Mouse (Mus musculus) kidney, embryonic 15.5 days (tissue): Measurements from ENCODE around the gene Rbfox2. TPM values are rescaled to one million over a fixed set of nuclear protein-coding genes. Genes with fewer than 3 reads are reported as not detected.
A peak's percentile ranks its signal among the peaks of the same experiment; 100 is the strongest.

Experiments used
- ATAC-seq: fragments of 200-750 bp; cut with Nextera tagmentation; replicated peaks from 2 replicates; pipeline ENCODE4 v1.8.0; 2017; ENCODE audit warnings: moderate TSS enrichment; ENCODE audit not compliant: low FRiP score
- H3K27ac ChIP-seq: fragments of 300-500 bp; sonication (generic); 2 replicates; pipeline ENCODE4 v1.5.1; 2015; ENCODE audit warnings: mild to moderate bottlenecking, inconsistent platforms
- H3K27me3 ChIP-seq: fragments of 300-500 bp; sonication (generic); 2 replicates; pipeline ENCODE4 v1.6.1; 2015; ENCODE audit warnings: inconsistent platforms
- H3K36me3 ChIP-seq: fragments of 300-500 bp; sonication (generic); 2 replicates; pipeline ENCODE4 v1.6.1; 2015; ENCODE audit warnings: inconsistent platforms
- H3K4me1 ChIP-seq: fragments of 300-500 bp; sonication (generic); 2 replicates; pipeline ENCODE4 v1.6.1; 2015; ENCODE audit warnings: inconsistent platforms
- H3K4me2 ChIP-seq: fragments of 300-500 bp; sonication (generic); 2 replicates; pipeline ENCODE4 v1.6.1; 2015; ENCODE audit warnings: moderate library complexity, mild to moderate bottlenecking, inconsistent platforms
- H3K4me3 ChIP-seq: fragments of 300-500 bp; sonication (generic); replicated peaks from 2 replicates; pipeline ENCODE4 v1.5.1; 2015; ENCODE audit warnings: mild to moderate bottlenecking, inconsistent platforms
- H3K9ac ChIP-seq: fragments of 300-500 bp; sonication (generic); 2 replicates; pipeline ENCODE4 v1.6.1; 2015; ENCODE audit warnings: mild to moderate bottlenecking, inconsistent platforms
- H3K9me3 ChIP-seq: fragments of 300-500 bp; sonication (generic); replicated peaks from 2 replicates; pipeline ENCODE4 v1.6.1; 2016; ENCODE audit warnings: inconsistent platforms
- WGBS: fragments of 180-500 bp; shearing (Covaris S2); methylation state at CpG from one replicate; pipeline ENCODE4 v1.1.7; 2015; ENCODE audit warnings: mixed read lengths; 5-methylcytosine and 5-hydroxymethylcytosine counted together
- polyA plus RNA-seq: library from polyadenylated mRNA; unstranded; fragments of >200 nt; fragmentation: Nextera tagmentation; extraction: Ambion mirVana; gene quantifications from 2 replicates; pipeline ENCODE4 v1.2.1, GENCODE M21; 2015

The Rbfox2 gene
- polyA plus RNA-seq, 1 experiment from 2014 or later: 47.7 TPM

DNA sequence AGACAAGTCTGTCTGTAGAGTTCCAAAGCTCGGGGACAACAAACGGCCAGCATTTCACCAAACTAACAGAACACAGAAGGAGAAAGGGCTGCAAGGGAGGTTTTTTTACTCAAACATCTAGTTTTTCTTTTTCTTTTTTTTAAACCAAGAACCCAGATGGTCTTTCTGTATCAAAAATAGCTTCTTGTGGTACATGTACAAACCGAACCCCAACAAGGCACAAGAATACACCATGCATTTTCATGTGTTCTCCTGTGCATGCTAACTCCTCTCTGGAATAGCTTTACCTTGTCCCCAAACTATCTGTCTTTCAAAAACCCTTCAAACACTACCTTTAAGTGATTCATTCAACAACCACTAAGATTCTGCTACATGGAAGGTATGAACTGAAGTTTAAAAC is 38.4 kb downstream of the Rbfox2 start:
- H3K27ac ChIP-seq: no peak overlapping the region
- H3K4me1 ChIP-seq: peaks cover 37% of the 10 kb centered on the region
- no peak overlapping the region for H3K9ac ChIP-seq
- no peaks in the 10 kb centered on the region for H3K27me3 ChIP-seq
- WGBS: 75% methylated on average over 3 of the region's 3 CpGs
- no peaks in the 10 kb centered on the region for H3K36me3 ChIP-seq
- no peak for ATAC-seq
- H3K4me2 ChIP-seq: no peak overlapping the region
- H3K4me3 ChIP-seq: no peak overlapping the region
- no peaks in the 10 kb centered on the region for H3K9me3 ChIP-seq

DNA sequence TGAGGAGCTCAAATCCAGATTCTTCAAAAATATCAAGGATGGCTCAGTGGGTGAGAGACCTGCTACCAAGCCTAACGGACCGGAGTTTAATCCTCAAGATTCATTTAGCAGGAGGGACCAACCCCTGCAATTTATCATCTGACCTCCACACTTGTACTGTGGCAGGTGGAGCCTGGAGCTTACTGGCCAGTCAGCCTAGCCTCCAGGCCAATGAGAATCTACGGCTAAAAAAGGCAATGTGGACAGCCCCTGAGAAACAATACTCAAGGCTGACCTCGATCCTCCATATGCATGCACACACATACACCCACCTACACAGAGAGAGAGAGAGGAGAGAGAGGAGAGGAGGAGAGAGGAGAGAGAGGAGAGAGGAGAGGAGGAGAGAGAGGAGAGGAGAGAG is 41.5 kb downstream of the Rbfox2 start:
- H3K4me2 ChIP-seq: no peak overlapping the region
- no peaks in the 10 kb centered on the region; the same call in 1 of the 2 replicates for H3K36me3 ChIP-seq
- H3K27ac ChIP-seq: no peak overlapping the region
- no peak overlapping the region for H3K9ac ChIP-seq
- H3K4me3 ChIP-seq: no peak overlapping the region
- ATAC-seq: no peak
- 24% methylated on average over 4 of the region's 4 CpGs for WGBS
- H3K4me1 ChIP-seq: peaks cover 34% of the 10 kb centered on the region
- H3K27me3 ChIP-seq: no peaks in the 10 kb centered on the region
- H3K9me3 ChIP-seq: no peaks in the 10 kb centered on the region

DNA sequence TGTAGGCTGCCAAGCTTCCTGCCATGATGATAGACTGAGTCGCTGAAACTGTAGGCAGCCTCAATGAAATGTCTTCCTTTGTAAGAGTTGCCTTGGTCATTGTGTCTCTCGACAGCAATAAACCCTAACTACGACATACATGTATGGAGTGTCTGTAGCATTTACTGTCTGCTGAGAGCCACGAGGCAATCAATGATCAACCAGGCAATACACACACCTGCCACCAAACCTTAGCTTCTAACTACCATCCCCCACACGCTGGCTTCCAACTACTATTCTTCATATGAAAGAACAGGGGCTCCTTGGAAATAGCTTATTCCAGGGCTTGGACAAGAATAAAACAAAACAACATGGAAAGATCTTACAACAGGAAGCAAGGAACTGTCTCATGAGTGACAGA is 42.5 kb downstream of the Rbfox2 start:
- 82% methylated on average over 5 of the region's 5 CpGs for WGBS
- Histone ChIP-seq H3K36me3 (no peaks in the 10 kb centered on the region; the same call in 1 of the 2 replicates), H3K4me2 (no peak overlapping the region), H3K27me3 (no peaks in the 10 kb centered on the region), H3K4me1 (peaks cover 37% of the 10 kb centered on the region), H3K9me3 (no peaks in the 10 kb centered on the region), H3K4me3 (no peak overlapping the region), H3K9ac (no peak overlapping the region), H3K27ac (no peak overlapping the region)
- no peak for ATAC-seq

DNA sequence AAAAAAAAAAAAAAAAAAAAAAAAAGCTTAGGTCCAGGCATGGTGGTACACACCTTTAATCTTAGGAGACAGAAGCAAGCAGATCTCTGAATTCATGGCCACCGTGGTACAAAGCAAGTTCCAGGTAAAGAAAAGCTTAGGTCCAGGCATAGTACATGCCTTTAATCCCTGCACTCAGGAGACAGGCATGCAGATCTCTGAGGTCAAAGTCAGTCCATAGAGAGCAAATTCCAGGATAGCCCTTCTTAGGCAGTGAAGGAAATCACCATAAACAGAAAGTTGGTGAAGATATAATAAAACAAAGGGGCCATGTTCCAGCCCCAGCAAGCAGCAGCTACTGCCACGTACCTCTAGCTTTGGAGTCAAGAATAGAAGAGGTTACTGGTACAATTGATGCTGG is 44.0 kb downstream of the Rbfox2 start:
- peaks cover 43% of the 10 kb centered on the region for H3K4me1 ChIP-seq
- no peaks in the 10 kb centered on the region; the same call in 1 of the 2 replicates for H3K36me3 ChIP-seq
- WGBS: 92% methylated on average over 2 of the region's 2 CpGs
- no peak overlapping the region for H3K27ac ChIP-seq
- no peak overlapping the region for H3K4me3 ChIP-seq
- no peak overlapping the region for H3K9ac ChIP-seq
- no peaks in the 10 kb centered on the region for H3K9me3 ChIP-seq
- no peak overlapping the region for H3K4me2 ChIP-seq
- H3K27me3 ChIP-seq: no peaks in the 10 kb centered on the region
- ATAC-seq: no peak

DNA sequence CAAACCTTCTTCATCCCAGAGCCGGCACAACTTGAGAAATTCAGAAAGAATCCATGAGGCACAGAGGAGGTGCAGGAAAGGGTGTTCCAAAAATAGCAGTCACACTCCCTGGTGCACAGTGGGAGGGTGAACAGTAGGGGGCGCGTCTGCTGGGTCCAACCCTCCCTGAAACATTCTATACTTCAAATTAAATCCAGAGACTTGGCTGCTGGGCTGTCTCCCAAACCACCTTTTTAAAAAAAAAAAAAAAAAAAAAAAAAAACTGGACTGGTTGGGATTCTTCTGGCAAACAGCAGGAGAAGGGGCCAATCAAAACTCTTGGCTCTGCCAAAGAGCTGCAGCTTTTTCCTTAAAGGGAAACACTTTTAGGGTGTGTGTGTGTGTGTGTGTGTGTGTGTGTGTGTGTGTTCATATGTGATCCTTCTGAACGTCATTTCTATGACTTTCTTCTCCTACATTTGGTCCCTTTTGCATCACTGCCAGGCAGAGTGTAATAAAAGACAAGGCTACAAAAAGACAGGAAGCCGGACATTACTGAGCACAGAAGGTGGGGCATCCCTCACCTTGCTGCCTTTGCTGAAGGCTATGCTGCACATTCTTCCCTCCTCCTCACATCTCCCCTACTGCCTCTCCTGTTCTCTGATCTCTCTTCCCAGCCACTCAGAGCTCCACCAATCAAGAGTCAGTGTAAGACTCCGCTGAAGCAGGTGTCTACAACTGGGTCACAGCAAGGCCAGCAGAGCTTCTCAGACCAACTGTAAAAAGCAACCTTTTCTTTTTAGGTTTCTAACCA is 49.2 kb downstream of the Rbfox2 start:
- Histone ChIP-seq H3K27ac (peak overlapping the region; percentile 51), H3K27me3 (no peaks in the 10 kb centered on the region), H3K4me2 (no peak overlapping the region), H3K4me3 (no peak overlapping the region), H3K4me1 (peaks cover 47% of the 10 kb centered on the region), H3K9me3 (no peaks in the 10 kb centered on the region), H3K9ac (no peak overlapping the region), H3K36me3 (no peaks in the 10 kb centered on the region; the same call in 1 of the 2 replicates)
- WGBS: 21% methylated on average over 6 of the region's 6 CpGs
- no peak for ATAC-seq

DNA sequence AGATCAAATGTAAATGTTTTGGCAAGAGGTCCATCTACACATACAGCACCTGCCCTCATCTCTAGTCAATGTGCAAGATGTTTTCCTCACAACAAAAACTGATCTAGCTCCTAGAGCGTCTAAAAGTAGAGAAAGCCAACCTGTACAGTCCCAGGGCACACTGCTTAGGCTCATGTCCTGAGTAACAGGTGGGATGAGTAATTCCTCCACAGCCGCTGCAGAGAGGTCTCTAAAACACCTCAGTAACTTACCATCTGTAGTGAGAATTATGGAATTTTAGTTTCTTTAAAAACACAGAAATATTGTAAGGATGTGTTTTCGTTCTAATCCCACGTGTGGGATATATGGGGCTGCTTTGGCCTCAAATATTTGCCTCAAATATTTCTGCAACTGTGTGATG is 50.0 kb downstream of the Rbfox2 start:
- Histone ChIP-seq H3K36me3 (no peaks in the 10 kb centered on the region; the same call in 1 of the 2 replicates), H3K9ac (no peak overlapping the region), H3K9me3 (no peaks in the 10 kb centered on the region), H3K4me3 (no peak overlapping the region), H3K27me3 (no peaks in the 10 kb centered on the region), H3K4me1 (peaks cover 54% of the 10 kb centered on the region), H3K27ac (no peak overlapping the region), H3K4me2 (no peak overlapping the region)
- ATAC-seq: no peak
- 86% methylated on average over 4 of the region's 4 CpGs for WGBS

DNA sequence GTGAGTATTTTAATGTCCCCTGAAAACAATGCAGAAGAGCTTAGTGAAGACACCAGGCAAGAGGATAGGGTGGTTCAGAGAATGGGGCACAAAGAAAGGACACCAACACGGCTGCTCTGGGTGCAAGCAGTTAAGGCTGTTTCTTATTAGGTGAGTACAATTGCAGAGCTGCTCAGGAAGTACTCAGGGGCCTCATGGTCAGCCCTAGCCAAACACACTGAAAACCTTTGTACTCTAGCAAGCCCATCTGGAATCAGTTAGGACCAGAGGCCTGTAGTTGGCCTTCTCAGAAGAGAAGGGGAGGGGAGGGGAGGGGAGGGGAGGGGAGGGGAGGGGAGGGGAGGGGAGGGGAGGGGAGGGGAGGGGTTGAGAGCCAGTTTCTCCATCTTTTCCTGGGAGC is 52.2 kb downstream of the Rbfox2 start:
- Histone ChIP-seq H3K4me1 (peaks cover 54% of the 10 kb centered on the region), H3K4me3 (no peak overlapping the region), H3K9me3 (no peaks in the 10 kb centered on the region), H3K27me3 (no peaks in the 10 kb centered on the region), H3K4me2 (no peak overlapping the region), H3K27ac (peak overlapping the region; percentile 75), H3K36me3 (no peaks in the 10 kb centered on the region), H3K9ac (no peak overlapping the region)
- 8% methylated on average over 1 of the region's 1 CpGs for WGBS
- ATAC-seq: no peak

DNA sequence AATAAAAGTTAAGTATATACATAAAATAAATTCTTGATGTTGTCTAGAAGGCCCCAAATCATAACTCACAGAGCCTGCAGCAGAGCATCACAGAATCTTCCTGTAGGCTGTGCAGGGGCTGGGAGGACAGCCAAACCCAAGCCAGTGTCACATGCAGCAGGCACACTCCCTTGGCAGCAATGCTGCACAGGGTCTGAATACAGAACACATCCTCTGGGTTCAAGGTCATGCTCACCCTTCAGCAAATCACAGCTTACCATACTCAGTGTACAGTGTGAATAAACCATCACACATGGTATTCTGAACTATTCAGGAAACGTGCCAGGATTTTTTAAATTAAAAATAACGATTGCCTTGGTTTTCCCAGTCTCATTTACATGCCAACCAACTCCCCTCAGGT is 52.7 kb downstream of the Rbfox2 start:
- Histone ChIP-seq H3K4me1 (peaks cover 51% of the 10 kb centered on the region), H3K9me3 (no peaks in the 10 kb centered on the region), H3K4me2 (no peak overlapping the region), H3K27me3 (no peaks in the 10 kb centered on the region), H3K4me3 (no peak overlapping the region), H3K36me3 (no peaks in the 10 kb centered on the region), H3K27ac (peak overlapping the region; percentile 75), H3K9ac (no peak overlapping the region)
- 37% methylated on average over 2 of the region's 2 CpGs for WGBS
- 0 out of 2 replicates have a peak, but pooled peaks have one; percentile 22 for ATAC-seq

DNA sequence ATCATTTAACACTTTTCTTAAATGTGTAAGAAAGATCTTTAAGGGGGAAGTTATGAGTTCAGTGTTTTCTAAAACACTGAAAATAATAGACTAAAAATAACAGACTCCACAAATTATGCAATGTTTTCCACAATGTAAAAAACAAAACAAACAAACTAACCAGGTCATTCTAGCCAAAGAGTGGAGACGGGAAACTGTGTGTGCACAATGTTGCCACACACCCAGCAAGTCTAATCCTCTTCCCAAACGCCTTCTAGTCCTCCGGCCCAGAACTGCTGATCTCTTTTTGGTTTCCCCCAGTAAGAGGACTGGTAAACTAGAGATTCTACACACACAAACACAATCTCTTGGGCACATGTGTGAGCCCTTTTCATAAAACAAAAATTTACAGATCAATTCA is 55.1 kb downstream of the Rbfox2 start:
- WGBS: 77% methylated on average over 3 of the region's 3 CpGs
- Histone ChIP-seq H3K27me3 (no peaks in the 10 kb centered on the region), H3K27ac (no peak overlapping the region), H3K36me3 (no peaks in the 10 kb centered on the region), H3K4me2 (no peak overlapping the region), H3K4me3 (no peak overlapping the region), H3K9ac (no peak overlapping the region), H3K9me3 (no peaks in the 10 kb centered on the region), H3K4me1 (peaks cover 33% of the 10 kb centered on the region)
- no peak for ATAC-seq

DNA sequence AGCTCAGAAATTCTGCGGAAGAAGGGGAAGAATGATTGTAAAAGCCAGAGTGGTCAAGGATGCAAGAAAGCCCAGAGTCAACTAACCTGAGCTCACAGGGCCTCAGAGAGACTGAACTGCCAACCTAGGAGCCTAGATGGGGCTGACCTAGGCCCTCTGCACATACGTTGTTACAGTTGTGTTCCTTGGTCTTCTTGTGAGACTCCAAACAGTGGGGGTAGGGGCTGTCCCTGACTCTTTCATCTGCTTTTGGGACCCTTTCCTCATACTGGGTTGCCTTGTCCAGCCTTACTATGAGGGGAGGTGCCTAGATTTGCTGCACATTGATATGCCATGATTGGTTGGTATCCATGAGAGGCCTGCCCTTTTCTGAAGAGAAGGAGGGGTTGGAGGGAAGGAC is 56.0 kb downstream of the Rbfox2 start:
- no peak overlapping the region for H3K4me2 ChIP-seq
- H3K36me3 ChIP-seq: no peaks in the 10 kb centered on the region
- H3K9me3 ChIP-seq: no peaks in the 10 kb centered on the region
- no peak for ATAC-seq
- H3K4me1 ChIP-seq: peaks cover 41% of the 10 kb centered on the region
- no peak overlapping the region for H3K27ac ChIP-seq
- H3K27me3 ChIP-seq: no peaks in the 10 kb centered on the region
- WGBS: 93% methylated on average over 2 of the region's 2 CpGs
- no peak overlapping the region for H3K9ac ChIP-seq
- no peak overlapping the region for H3K4me3 ChIP-seq

DNA sequence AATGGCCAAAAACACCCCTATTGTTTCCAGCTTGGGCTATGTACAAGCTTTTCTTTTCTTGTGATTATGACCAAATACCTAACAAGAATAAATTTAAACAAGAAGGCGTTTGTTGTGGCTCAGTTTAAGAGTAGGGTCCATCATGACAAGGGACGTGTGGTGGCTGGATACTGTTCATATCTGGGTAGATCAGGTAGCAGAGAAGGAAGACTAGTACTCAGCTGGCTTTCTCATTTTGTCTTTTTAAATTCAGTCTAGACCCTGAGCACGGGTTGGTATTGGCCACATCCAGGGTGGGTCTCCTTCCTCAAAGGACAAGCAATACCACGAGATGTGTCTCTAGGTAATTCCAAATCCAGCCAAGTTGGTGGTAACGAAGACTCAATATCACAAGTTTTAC is 57.4 kb downstream of the Rbfox2 start:
- no peak overlapping the region for H3K4me2 ChIP-seq
- H3K36me3 ChIP-seq: no peaks in the 10 kb centered on the region
- 90% methylated on average over 5 of the region's 5 CpGs for WGBS
- no peaks in the 10 kb centered on the region for H3K27me3 ChIP-seq
- H3K27ac ChIP-seq: no peak overlapping the region
- no peaks in the 10 kb centered on the region for H3K9me3 ChIP-seq
- no peak for ATAC-seq
- no peak overlapping the region for H3K9ac ChIP-seq
- peaks cover 43% of the 10 kb centered on the region for H3K4me1 ChIP-seq
- no peak overlapping the region for H3K4me3 ChIP-seq

DNA sequence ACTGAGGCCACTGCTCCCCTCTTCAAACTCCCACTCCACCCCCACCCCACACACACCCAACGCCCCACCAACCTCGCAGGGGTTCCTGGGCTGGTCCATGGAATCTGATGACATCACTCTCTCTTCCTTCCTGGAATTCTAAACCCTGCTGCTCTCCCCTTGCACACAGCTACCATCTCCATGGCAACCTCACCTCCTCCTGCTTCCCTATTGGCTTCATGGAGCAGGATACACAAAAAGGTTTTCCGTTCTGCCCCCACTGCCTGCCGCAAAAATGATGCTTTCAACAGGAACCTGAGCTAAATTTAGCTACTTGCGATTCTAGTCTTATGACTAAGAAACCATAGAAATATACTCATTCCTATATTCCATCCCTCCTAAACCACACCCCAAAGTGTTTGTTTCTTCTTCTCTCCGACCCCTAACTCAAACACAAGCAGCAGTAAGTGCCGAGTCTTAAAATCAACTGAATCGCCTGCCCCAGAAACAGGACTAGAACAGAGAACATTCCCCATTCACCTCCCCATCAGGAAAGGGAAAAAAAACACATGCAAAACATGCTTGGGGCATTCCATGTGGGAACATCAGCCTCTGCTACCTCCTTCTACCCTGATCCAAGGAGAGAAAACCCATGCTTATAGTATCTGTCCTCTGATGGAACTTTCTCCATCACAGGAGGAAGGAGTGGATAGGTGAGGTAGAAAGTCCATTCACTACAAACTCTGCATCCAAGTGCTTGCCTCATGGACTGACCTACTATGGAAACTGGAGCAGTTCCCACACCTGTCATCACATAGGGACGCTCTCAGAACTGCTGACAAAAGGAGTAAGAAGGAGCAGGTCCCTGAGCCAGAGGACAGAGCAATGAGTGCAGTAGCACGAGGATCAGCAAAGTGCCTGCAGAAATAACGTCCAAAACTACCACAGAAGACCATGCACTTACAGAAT is 61.1 kb downstream of the Rbfox2 start:
- Histone ChIP-seq H3K27ac (peak overlapping the region; percentile 71), H3K9ac (no peak overlapping the region), H3K4me2 (peak overlapping the region; percentile 22), H3K4me1 (peaks cover 31% of the 10 kb centered on the region), H3K36me3 (no peaks in the 10 kb centered on the region), H3K27me3 (no peaks in the 10 kb centered on the region), H3K4me3 (no peak overlapping the region), H3K9me3 (no peaks in the 10 kb centered on the region)
- 16% methylated on average over 11 of the region's 11 CpGs for WGBS
- ATAC-seq: peak; percentile 70
